Mouse (Mus musculus): ENCODE measurements around the gene Serping1. TPM values are rescaled to one million over a fixed set of nuclear protein-coding genes. Genes with fewer than 3 reads are reported as not detected.
"Not testable (repeated sequence)": the region's sequence is repeated elsewhere in the genome, so short reads cannot be mapped to it uniquely, and the experiment has no call there.

The Serping1 gene
- polyA plus RNA-seq (2016; fragmentation: Nextera tagmentation; extraction: Ambion mirVana), result 33.8 and 34.5 TPM in 2 replicates

GRCm38 (mm10) chr2:84775241-84775640 is at the start of gene Serping1:
TSS of gene Serping1 (minus strand) at chr2:84775444.
- H3K9ac ChIP-seq, result peak within 1 kb of the TSS; percentile 48; the same call in 1 of the 2 replicates
- no peaks in the 10 kb centered on the region for H3K36me3 ChIP-seq
- H3K27me3 ChIP-seq (replicated peaks), result no peaks in the 10 kb centered on the region
- no peaks in the 10 kb centered on the region for H3K9me3 ChIP-seq
- peak; percentile 57 for ATAC-seq (ENCODE audit: low FRiP score, low read depth)
- peaks cover 6% of the 10 kb centered on the region for H3K4me1 ChIP-seq
- 56% methylated on average over 9 of the region's 9 CpGs for WGBS
- peak within 1 kb of the TSS; percentile 34 for H3K27ac ChIP-seq
- peak within 1 kb of the TSS; percentile 59 for H3K4me2 ChIP-seq (replicated peaks)
- H3K4me3 ChIP-seq, result peak within 1 kb of the TSS; percentile 28

GRCm38 (mm10) chr2:84823237-84823636 is 48.0 kb upstream of the Serping1 start:
- H3K27ac ChIP-seq, result no peak overlapping the region
- peaks cover 7% of the 10 kb centered on the region for H3K4me1 ChIP-seq
- H3K36me3 ChIP-seq, result no peaks in the 10 kb centered on the region
- H3K27me3 ChIP-seq (replicated peaks), result 0 out of 2 replicates have a peak, but pooled peaks cover 3% of the 10 kb centered on the region
- no peak overlapping the region for H3K4me2 ChIP-seq (replicated peaks)
- WGBS, result 57% methylated on average over 2 of the region's 2 CpGs
- H3K9me3 ChIP-seq, result no peaks in the 10 kb centered on the region
- H3K9ac ChIP-seq, result no peak overlapping the region
- H3K4me3 ChIP-seq, result no peak overlapping the region
- ATAC-seq (ENCODE audit: low FRiP score, low read depth), result no peak

GRCm38 (mm10) chr2:84822552-84822951 is 47.3 kb upstream of the Serping1 start, which contains the start of gene Smtnl1:
TSS of gene Smtnl1 (minus strand) at chr2:84822652.
- H3K27ac ChIP-seq, result no peak within 1 kb of the TSS
- no peaks in the 10 kb centered on the region for H3K9me3 ChIP-seq
- H3K4me2 ChIP-seq (replicated peaks), result no peak within 1 kb of the TSS
- H3K4me3 ChIP-seq, result no peak within 1 kb of the TSS
- 69% methylated on average over 13 of the region's 13 CpGs for WGBS
- ATAC-seq (ENCODE audit: low FRiP score, low read depth), result no peak
- H3K36me3 ChIP-seq, result no peaks in the 10 kb centered on the region
- H3K9ac ChIP-seq, result no peak within 1 kb of the TSS
- H3K27me3 ChIP-seq (replicated peaks), result 0 out of 2 replicates have a peak, but pooled peaks cover 3% of the 10 kb centered on the region
- peaks cover 2% of the 10 kb centered on the region for H3K4me1 ChIP-seq

DNA sequence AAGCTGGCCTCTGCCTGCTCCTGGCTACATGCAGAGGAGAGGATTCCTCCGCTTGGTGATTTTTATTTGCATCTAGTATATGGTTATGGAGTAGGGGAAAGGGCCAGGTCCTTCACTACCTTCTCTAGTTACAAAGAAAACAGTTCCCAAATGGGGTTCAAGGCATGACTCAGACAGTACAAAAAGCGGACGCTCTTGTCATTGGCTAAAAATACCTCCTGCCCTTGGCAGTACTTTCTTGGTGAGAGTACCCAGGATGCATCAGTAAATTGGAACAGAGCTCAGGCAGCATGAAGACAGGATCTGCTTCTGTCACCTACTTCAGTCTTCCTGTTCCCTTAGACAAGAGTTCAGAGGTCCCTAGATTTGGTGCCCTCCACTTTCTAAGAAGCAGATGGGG is 44.6 kb upstream of the Serping1 start:
- 68% methylated on average over 3 of the region's 3 CpGs for WGBS
- Histone ChIP-seq H3K4me1 (no peaks in the 10 kb centered on the region), H3K36me3 (no peaks in the 10 kb centered on the region), H3K27ac (no peak overlapping the region), H3K4me2 (replicated peaks) (no peak overlapping the region), H3K4me3 (no peak overlapping the region), H3K9me3 (no peaks in the 10 kb centered on the region), H3K27me3 (replicated peaks) (0 out of 2 replicates have a peak, but pooled peaks cover 3% of the 10 kb centered on the region), H3K9ac (no peak overlapping the region)
- ATAC-seq (ENCODE audit: low FRiP score, low read depth), result no peak

DNA sequence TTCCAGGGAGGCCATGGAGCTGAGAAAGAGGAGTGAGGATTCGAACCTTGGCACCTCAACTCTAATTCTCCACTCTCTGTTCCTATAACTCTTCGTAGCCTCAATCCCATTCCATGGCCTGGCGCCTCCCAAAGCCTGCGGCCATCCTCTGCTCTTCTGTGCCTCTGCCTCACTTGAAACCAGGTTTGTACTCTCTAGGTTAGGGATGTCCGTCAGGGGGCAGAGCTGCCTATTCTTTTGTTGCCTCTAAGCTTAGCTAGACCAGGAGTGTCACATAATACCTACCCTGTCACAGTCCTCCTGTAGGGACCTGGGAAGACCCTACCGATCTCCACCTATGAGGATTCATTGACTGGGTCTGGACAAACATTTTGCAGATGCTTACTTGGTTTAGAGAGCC is 37.4 kb upstream of the Serping1 start:
- H3K27me3 ChIP-seq (replicated peaks), result no peaks in the 10 kb centered on the region
- no peak overlapping the region for H3K27ac ChIP-seq
- 82% methylated on average over 6 of the region's 6 CpGs for WGBS
- no peak overlapping the region for H3K4me2 ChIP-seq (replicated peaks)
- H3K9me3 ChIP-seq, result no peaks in the 10 kb centered on the region; the same call in 1 of the 2 replicates
- no peak overlapping the region for H3K4me3 ChIP-seq
- H3K36me3 ChIP-seq, result no peaks in the 10 kb centered on the region
- H3K4me1 ChIP-seq, result no peaks in the 10 kb centered on the region
- no peak for ATAC-seq (ENCODE audit: low FRiP score, low read depth)
- no peak overlapping the region for H3K9ac ChIP-seq

DNA sequence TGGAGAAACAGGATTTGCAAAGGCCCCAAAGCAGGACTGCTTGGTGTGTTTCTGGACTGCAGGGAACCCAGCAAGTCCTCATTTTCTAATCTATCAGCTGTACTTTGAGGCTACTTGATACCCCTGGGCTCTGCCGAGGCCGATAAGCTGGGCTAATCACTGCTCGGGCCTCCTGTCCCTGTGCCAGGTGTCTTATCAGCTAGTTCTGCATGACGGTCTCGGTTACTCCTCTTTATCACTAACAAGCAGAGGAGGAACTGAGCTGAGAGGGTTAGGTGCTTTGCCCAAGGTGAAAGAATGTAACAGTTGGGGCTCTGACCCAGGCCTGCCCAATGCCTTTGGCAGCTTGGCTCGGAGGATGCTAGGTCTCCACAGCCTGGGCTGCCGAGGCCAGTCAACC is 36.6 kb upstream of the Serping1 start:
- ATAC-seq (ENCODE audit: low FRiP score, low read depth), result no peak
- Histone ChIP-seq H3K4me1 (no peaks in the 10 kb centered on the region), H3K36me3 (no peaks in the 10 kb centered on the region), H3K9ac (no peak overlapping the region), H3K4me2 (replicated peaks) (no peak overlapping the region), H3K9me3 (no peaks in the 10 kb centered on the region; the same call in 1 of the 2 replicates), H3K27me3 (replicated peaks) (no peaks in the 10 kb centered on the region), H3K27ac (no peak overlapping the region), H3K4me3 (no peak overlapping the region)
- 89% methylated on average over 7 of the region's 7 CpGs for WGBS

- Histone ChIP-seq H3K4me3 (no peak overlapping the region), H3K36me3 (no peaks in the 10 kb centered on the region), H3K9ac (no peak overlapping the region), H3K4me1 (no peaks in the 10 kb centered on the region), H3K27me3 (replicated peaks) (no peaks in the 10 kb centered on the region), H3K4me2 (replicated peaks) (peak overlapping the region; percentile 44), H3K9me3 (no peaks in the 10 kb centered on the region; the same call in 1 of the 2 replicates), H3K27ac (no peak overlapping the region)
- peak; percentile 70 for ATAC-seq (ENCODE audit: low FRiP score, low read depth)
- WGBS, result 43% methylated on average over 26 of the region's 26 CpGs
Measured at GRCm38 (mm10) chr2:84810886-84811577, 35.8 kb upstream of the Serping1 start.

DNA sequence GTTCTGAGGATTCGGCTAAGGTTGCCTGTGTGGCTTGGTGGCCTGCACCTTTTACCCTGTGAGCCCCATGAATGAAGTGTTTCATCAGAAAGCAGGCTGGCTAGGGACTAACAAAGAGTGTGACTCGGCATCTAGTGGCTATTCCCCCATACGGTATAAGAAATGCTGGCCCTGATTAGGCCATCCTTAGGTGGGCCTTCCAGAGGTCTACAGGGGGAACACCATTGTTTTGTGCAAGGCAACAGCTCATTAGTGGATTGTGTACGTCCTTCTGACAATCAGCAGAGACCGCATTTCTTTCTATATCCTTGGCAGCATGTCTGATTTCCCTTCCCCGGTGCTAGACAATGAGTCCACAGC is 35.3 kb upstream of the Serping1 start:
- ATAC-seq (ENCODE audit: low FRiP score, low read depth), result 0 out of 2 replicates have a peak, but pooled peaks have one; percentile 39
- WGBS, result 82% methylated on average over 6 of the region's 6 CpGs
- H3K27ac ChIP-seq, result no peak overlapping the region

DNA sequence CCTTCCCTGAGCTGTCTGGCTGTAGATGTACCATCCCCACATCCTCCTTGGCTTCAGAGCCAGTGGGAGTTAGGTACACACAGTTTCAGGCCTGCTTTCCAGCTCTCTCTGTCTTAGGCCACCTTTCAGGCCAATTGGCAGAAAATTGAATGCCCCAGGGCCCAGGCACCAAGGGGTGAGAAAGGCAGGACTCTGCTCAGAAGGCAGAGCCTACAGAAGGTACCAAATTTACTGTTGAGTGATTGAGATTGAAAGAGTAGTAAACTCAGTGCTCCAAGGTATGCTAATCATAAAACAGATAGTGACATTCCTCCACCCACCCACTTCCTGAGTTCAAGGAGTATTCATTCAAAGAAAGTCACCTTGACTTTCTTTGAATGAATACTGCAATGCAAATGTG is 34.1 kb upstream of the Serping1 start:
- H3K9ac ChIP-seq, result no peak overlapping the region
- no peak overlapping the region for H3K4me2 ChIP-seq (replicated peaks)
- no peaks in the 10 kb centered on the region for H3K36me3 ChIP-seq
- H3K27ac ChIP-seq, result no peak overlapping the region
- H3K4me1 ChIP-seq, result no peaks in the 10 kb centered on the region
- no peaks in the 10 kb centered on the region for H3K27me3 ChIP-seq (replicated peaks)
- no peak for ATAC-seq (ENCODE audit: low FRiP score, low read depth)
- no peaks in the 10 kb centered on the region; the same call in 1 of the 2 replicates for H3K9me3 ChIP-seq
- no peak overlapping the region for H3K4me3 ChIP-seq

More for the DNA sequence above, 35.3 kb upstream of the Serping1 start:
- Histone ChIP-seq H3K4me2 (replicated peaks) (peak overlapping the region; percentile 44; the same call in 1 of the 2 replicates), H3K4me3 (no peak overlapping the region), H3K9me3 (no peaks in the 10 kb centered on the region; the same call in 1 of the 2 replicates), H3K4me1 (no peaks in the 10 kb centered on the region), H3K36me3 (no peaks in the 10 kb centered on the region), H3K27me3 (replicated peaks) (no peaks in the 10 kb centered on the region), H3K9ac (no peak overlapping the region)

DNA sequence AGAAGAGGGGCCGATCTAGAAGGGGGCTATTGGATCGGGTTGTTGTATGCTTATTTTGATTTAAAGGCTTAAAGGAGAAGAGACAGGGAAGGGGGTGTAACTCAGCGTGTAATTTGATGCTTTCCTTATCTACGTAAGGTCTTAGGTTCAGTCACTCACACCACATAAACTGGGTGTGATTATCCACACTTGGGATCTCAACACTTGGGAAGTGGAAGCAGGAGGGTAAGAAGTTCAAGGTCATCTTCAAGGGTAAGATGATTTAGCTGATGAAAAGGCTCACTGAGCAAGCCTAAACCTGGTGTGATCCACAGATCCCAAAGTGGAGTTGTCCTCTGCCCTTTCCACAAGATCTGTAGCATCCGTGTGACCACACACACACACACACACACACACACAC is 31.3 kb upstream of the Serping1 start:
- no peak overlapping the region for H3K27ac ChIP-seq
- H3K36me3 ChIP-seq, result no peaks in the 10 kb centered on the region
- no peak for ATAC-seq (ENCODE audit: low FRiP score, low read depth)
- H3K4me2 ChIP-seq (replicated peaks), result no peak overlapping the region
- no peaks in the 10 kb centered on the region for H3K27me3 ChIP-seq (replicated peaks)
- no peak overlapping the region for H3K4me3 ChIP-seq
- 84% methylated on average over 5 of the region's 5 CpGs for WGBS
- no peaks in the 10 kb centered on the region for H3K4me1 ChIP-seq
- H3K9ac ChIP-seq, result no peak overlapping the region
- no peaks in the 10 kb centered on the region; the same call in 1 of the 2 replicates for H3K9me3 ChIP-seq

DNA sequence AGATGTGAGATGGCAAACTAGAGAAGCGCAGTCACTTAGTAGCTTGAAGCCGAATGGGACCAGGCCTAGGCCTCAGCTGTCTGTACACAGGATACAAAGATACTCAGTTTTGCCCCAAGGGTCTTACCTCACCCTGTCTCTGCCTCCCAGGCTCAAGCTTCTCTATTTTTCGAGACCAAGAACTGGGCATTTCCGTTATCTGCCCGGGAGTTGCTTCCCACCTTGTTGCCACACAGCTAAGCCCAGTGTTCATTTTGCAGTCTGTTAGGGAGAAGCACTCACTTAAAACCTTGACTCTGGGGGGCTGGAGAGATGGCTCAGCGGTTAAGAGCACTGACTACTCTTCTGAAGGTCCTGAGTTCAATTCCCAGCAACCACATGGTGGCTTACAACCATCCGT is 28.7 kb upstream of the Serping1 start:
- no peak for ATAC-seq (ENCODE audit: low FRiP score, low read depth)
- Histone ChIP-seq H3K36me3 (no peaks in the 10 kb centered on the region), H3K4me1 (no peaks in the 10 kb centered on the region), H3K27me3 (replicated peaks) (no peaks in the 10 kb centered on the region), H3K9ac (no peak overlapping the region), H3K4me3 (no peak overlapping the region), H3K4me2 (replicated peaks) (no peak overlapping the region), H3K9me3 (no peaks in the 10 kb centered on the region; the same call in 1 of the 2 replicates), H3K27ac (no peak overlapping the region)
- 89% methylated on average over 7 of the region's 7 CpGs for WGBS

DNA sequence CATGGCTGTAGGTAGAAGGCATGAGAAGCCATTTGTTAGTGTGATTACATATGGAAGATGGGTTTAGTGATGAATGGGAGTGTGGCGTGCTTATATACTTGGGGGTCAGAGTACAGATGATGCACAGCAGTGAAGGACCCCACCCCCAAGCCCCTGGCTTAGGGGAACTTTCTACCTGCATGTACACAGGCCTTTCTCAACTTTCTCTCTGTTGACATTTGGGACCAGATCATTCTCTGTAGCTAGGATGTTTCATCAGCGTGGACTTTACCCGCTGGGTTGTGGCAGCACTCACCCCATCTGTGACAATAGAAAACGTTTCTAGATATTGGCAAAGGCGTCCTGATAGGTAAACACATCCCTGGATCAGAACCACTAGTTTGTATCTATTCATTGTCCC is 26.0 kb upstream of the Serping1 start:
- not testable (repeated sequence) for H3K4me2 ChIP-seq (replicated peaks); H3K4me3 ChIP-seq; ATAC-seq (ENCODE audit: low FRiP score, low read depth); H3K27me3 ChIP-seq (replicated peaks); H3K27ac ChIP-seq; H3K9me3 ChIP-seq; H3K4me1 ChIP-seq; H3K36me3 ChIP-seq; H3K9ac ChIP-seq
- 81% methylated on average over 5 of the region's 5 CpGs for WGBS

- 87% methylated on average over 4 of the region's 4 CpGs for WGBS
- H3K27ac ChIP-seq, result no peak overlapping the region
Measured at GRCm38 (mm10) chr2:84800304-84800703, 25.1 kb upstream of the Serping1 start.

More at GRCm38 (mm10) chr2:84800304-84800703, 25.1 kb upstream of the Serping1 start:
- no peak for ATAC-seq (ENCODE audit: low FRiP score, low read depth)
- H3K4me2 ChIP-seq (replicated peaks), result no peak overlapping the region
- H3K4me3 ChIP-seq, result no peak overlapping the region
- no peak overlapping the region for H3K9ac ChIP-seq
- H3K9me3 ChIP-seq, result no peaks in the 10 kb centered on the region
- H3K36me3 ChIP-seq, result no peaks in the 10 kb centered on the region
- H3K27me3 ChIP-seq (replicated peaks), result no peaks in the 10 kb centered on the region
- H3K4me1 ChIP-seq, result no peaks in the 10 kb centered on the region; the same call in 1 of the 2 replicates
